Comparison of ENCODE assay signal across 8 mouse cellular contexts in the genomic region with DNA sequence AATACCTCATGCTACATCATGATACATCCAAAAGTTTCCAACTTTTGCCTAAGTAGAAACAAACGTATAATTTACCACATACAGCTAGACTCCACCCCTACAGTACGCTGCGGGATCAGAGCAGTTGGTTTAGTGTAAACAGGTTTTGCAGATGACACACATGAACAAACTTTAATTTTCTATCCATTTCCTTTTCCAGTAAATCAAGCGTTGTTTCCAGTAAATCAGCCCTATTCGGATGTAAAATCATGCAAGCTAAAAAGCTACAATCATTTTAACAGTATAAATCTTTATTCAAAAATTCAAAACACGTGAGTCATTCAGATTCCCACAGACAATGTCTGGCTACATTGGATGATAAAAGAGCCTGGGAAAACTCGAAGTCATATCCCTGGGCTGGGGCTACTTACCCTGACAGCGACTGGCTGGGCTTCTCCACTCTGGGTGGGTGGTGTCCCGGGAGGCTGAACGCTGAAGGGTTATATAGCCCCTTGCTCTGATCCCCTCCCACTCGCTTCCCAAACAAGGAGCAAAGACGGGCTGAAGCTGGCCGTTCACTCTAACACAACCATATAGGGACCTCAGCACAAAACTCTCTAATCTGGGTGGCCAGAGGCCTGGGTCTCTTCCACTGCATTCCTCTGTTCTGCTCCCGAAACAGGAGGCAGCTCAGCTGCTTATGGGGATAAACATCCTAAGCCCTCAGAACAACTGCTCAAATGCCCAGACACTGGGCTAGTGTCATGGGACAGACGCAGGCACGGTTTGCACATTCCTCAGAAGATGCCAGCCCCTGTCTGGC. TPM values are rescaled to one million over a fixed set of nuclear protein-coding genes. Genes with fewer than 3 reads are reported as not detected.
DNase-seq lines count a peak whose midpoint lies in the region; ATAC-seq lines count a peak whose summit lies in the region.

TSS of gene Acta2 (minus strand) at position 711 of the 802 bp plus-strand sequence.

- H3K4me3 ChIP-seq in neural tube, embryonic 11.5 days (ENCODE audit: low read depth, low read length): no peak within 1 kb of the TSS
- H3K4me3 ChIP-seq in heart, embryonic 16.5 days (ENCODE audit: low read length): peak within 1 kb of the TSS; percentile 61
- H3K4me3 ChIP-seq in limb, embryonic 12.5 days (replicated peaks): peak within 1 kb of the TSS; percentile 17
- H3K4me3 ChIP-seq in neural tube, embryonic 12.5 days: no peak within 1 kb of the TSS

- H3K27me3 ChIP-seq in neural tube, embryonic 11.5 days (ENCODE audit: control insufficient read depth, insufficient read depth, low read length): no peaks in the 10 kb centered on the region
- H3K27me3 ChIP-seq in heart, embryonic 16.5 days (ENCODE audit: control insufficient read depth, insufficient read depth, low read length): 0 out of 2 replicates have a peak, but pooled peaks cover 2% of the 10 kb centered on the region
- no peaks in the 10 kb centered on the region for H3K27me3 ChIP-seq in limb, embryonic 12.5 days
- H3K27me3 ChIP-seq in neural tube, embryonic 12.5 days (replicated peaks): no peaks in the 10 kb centered on the region

- H3K9ac ChIP-seq in neural tube, embryonic 11.5 days (ENCODE audit: low read length): no peak within 1 kb of the TSS
- H3K9ac ChIP-seq in heart, embryonic 16.5 days (ENCODE audit: low read length): peak within 1 kb of the TSS; percentile 71
- 0 out of 2 replicates have a peak within 1 kb of the TSS, but pooled peaks have one; percentile 18 for H3K9ac ChIP-seq in limb, embryonic 12.5 days (replicated peaks)
- no peak within 1 kb of the TSS for H3K9ac ChIP-seq in neural tube, embryonic 12.5 days

- no peak for DNase-seq in neural tube, embryonic 11.5 days (ENCODE audit: low spot score)
- DNase-seq in neural tube, embryonic 10.5 days (ENCODE audit: extremely low spot score, low spot score): no peak
- peak; percentile 26 for DNase-seq in embryo, embryonic 11 days
- no peak for DNase-seq in cerebellum, adult 11 months
- no peak for DNase-seq in spleen, postnatal 36 days (ENCODE audit: low spot score in 2 of 2)

- 44% methylated on average over 16 of the region's 16 CpGs for WGBS in neural tube, embryonic 11.5 days
- 23% methylated on average over 16 of the region's 16 CpGs for WGBS in heart, embryonic 16.5 days
- WGBS in limb, embryonic 12.5 days: 33% methylated on average over 16 of the region's 16 CpGs
- WGBS in neural tube, embryonic 12.5 days: 46% methylated on average over 16 of the region's 16 CpGs

- H3K4me2 ChIP-seq in neural tube, embryonic 11.5 days (ENCODE audit: low read depth): no peak within 1 kb of the TSS
- H3K4me2 ChIP-seq in heart, embryonic 16.5 days (ENCODE audit: low read depth, low read length): peak within 1 kb of the TSS; percentile 64
- H3K4me2 ChIP-seq in limb, embryonic 12.5 days: peak within 1 kb of the TSS; percentile 26; the same call in 1 of the 2 replicates
- no peak within 1 kb of the TSS for H3K4me2 ChIP-seq in neural tube, embryonic 12.5 days (replicated peaks)

- ATAC-seq in neural tube, embryonic 11.5 days (ENCODE audit: insufficient read depth, low FRiP score, low TSS enrichment): no peak
- peak; percentile 69 for ATAC-seq in heart, embryonic 16.5 days (replicated peaks; ENCODE audit: extremely low read depth, insufficient read depth, low FRiP score)
- ATAC-seq in limb, embryonic 12.5 days (ENCODE audit: insufficient number of reproducible peaks, insufficient read depth, low FRiP score, low TSS enrichment, low read depth): peak; percentile 87
- no peak for ATAC-seq in neural tube, embryonic 12.5 days (ENCODE audit: low FRiP score, low read depth)

- no peaks in the 10 kb centered on the region for H3K9me3 ChIP-seq in neural tube, embryonic 11.5 days (ENCODE audit: control insufficient read depth, low read length)
- H3K9me3 ChIP-seq in heart, embryonic 16.5 days (replicated peaks; ENCODE audit: control insufficient read depth, low read length): no peaks in the 10 kb centered on the region
- no peaks in the 10 kb centered on the region for H3K9me3 ChIP-seq in limb, embryonic 12.5 days
- no peaks in the 10 kb centered on the region for H3K9me3 ChIP-seq in neural tube, embryonic 12.5 days

- H3K27ac ChIP-seq in neural tube, embryonic 11.5 days (ENCODE audit: low read depth, low read length): no peak within 1 kb of the TSS
- peak within 1 kb of the TSS; percentile 84 for H3K27ac ChIP-seq in heart, embryonic 16.5 days (ENCODE audit: low read length)
- H3K27ac ChIP-seq in limb, embryonic 12.5 days: no peak within 1 kb of the TSS
- no peak within 1 kb of the TSS for H3K27ac ChIP-seq in neural tube, embryonic 12.5 days

- no peaks in the 10 kb centered on the region for H3K4me1 ChIP-seq in neural tube, embryonic 11.5 days (ENCODE audit: control insufficient read depth, insufficient read depth, low read length)
- H3K4me1 ChIP-seq in heart, embryonic 16.5 days (ENCODE audit: control insufficient read depth, insufficient read depth, low read length): peaks cover 12% of the 10 kb centered on the region
- peaks cover 2% of the 10 kb centered on the region; the same call in 1 of the 2 replicates for H3K4me1 ChIP-seq in limb, embryonic 12.5 days (replicated peaks)
- no peaks in the 10 kb centered on the region for H3K4me1 ChIP-seq in neural tube, embryonic 12.5 days

- H3K36me3 ChIP-seq in neural tube, embryonic 11.5 days (ENCODE audit: control insufficient read depth, insufficient read depth, low read length): no peaks in the 10 kb centered on the region
- H3K36me3 ChIP-seq in heart, embryonic 16.5 days (ENCODE audit: control insufficient read depth, insufficient read depth): no peaks in the 10 kb centered on the region
- no peaks in the 10 kb centered on the region for H3K36me3 ChIP-seq in limb, embryonic 12.5 days
- H3K36me3 ChIP-seq in neural tube, embryonic 12.5 days: no peaks in the 10 kb centered on the region

RNA-seq across cellular contexts. Expression of gene Acta2, which starts in this region (rescaled TPM):
- polyA plus RNA-seq in neural tube, embryonic 11.5 days (2014; fragmentation: Nextera tagmentation; extraction: Ambion mirVana): 62.3 and 73.6 TPM in 2 replicates
- 1,155 and 1,297 TPM in 2 replicates for polyA plus RNA-seq in heart, embryonic 16.5 days (2015; fragmentation: Nextera tagmentation; extraction: Ambion mirVana)
- polyA plus RNA-seq in limb, embryonic 12.5 days (2016; fragmentation: Nextera tagmentation; extraction: Ambion mirVana): 120 and 137 TPM in 2 replicates
- polyA plus RNA-seq in neural tube, embryonic 12.5 days (2016; fragmentation: Nextera tagmentation; extraction: Ambion mirVana): 45.0 and 60.4 TPM in 2 replicates

Comparison
In these comparisons a context has a peak if more than half of its experiments do, and no peak if none do; other contexts are left out.
1. ATAC-seq: peak in heart, embryonic 16.5 days (single experiment) and limb, embryonic 12.5 days (single experiment); none in neural tube, embryonic 11.5 days (single experiment) and neural tube, embryonic 12.5 days (single experiment).
2. H3K4me2 ChIP-seq: peak in heart, embryonic 16.5 days (single experiment) and limb, embryonic 12.5 days (single experiment); none in neural tube, embryonic 11.5 days (single experiment) and neural tube, embryonic 12.5 days (single experiment).
3. H3K4me3 ChIP-seq: peak in heart, embryonic 16.5 days (single experiment) and limb, embryonic 12.5 days (single experiment); none in neural tube, embryonic 11.5 days (single experiment) and neural tube, embryonic 12.5 days (single experiment).
4. H3K9ac ChIP-seq: peak in heart, embryonic 16.5 days (single experiment) and limb, embryonic 12.5 days (single experiment); none in neural tube, embryonic 11.5 days (single experiment) and neural tube, embryonic 12.5 days (single experiment).